ENCODE assay signal across 8 mouse cellular contexts in the genomic region with DNA sequence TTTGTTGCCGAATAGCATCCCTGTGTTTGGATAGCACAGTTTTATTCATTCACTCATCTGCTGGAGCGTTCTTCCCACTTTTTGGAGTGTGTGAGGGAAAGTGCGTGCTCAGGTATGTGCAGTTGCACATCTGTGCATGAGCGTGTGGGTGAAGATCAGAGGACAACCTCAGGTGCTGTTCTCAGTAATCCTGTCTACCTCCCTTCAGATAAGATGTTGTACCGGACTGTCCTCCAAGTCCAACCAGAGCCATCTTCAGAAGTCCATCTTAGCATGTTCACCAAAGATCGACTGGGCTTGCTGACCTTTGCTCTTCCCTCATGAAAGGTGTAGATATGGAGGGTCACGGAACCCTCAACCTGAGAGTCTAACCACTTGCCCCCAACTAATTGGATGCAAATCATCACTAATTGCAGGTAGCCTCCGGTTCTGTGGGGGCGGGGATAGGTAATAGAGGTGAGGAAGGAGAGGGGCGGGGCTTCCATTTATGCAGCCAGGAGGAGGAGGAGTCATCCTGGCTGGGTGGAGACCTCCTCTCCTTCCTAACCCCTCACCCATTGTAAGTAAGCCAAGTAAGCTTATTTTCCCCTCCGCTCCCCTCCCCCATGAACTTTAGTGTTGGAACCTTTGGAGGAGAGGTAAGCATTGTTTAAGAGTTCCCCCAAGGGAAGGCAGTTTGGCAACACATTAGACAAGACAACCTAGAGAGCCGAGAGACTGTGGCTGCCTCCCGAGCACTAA. TPM values are rescaled to one million over a fixed set of nuclear protein-coding genes. Genes with fewer than 3 reads are reported as not detected.
DNase-seq lines count a peak whose midpoint lies in the region; ATAC-seq lines count a peak whose summit lies in the region.

No protein-coding gene starts in this region.

- H3K9ac ChIP-seq in hindbrain, embryonic 11.5 days (ENCODE audit: low read depth, low read length) = no peak overlapping the region

- no peaks in the 10 kb centered on the region for H3K9me3 ChIP-seq in heart, embryonic 10.5 days
- no peaks in the 10 kb centered on the region for H3K9me3 ChIP-seq in hindbrain, embryonic 11.5 days (ENCODE audit: control insufficient read depth, low read length)

- ATAC-seq in hindbrain, embryonic 11.5 days (ENCODE audit: low FRiP score) = no peak
- peak; percentile 18; the same call in 1 of the 2 replicates for ATAC-seq in megakaryocyte-erythroid progenitor cell, adult 5-6 weeks (replicated peaks; ENCODE audit: low FRiP score, low TSS enrichment, poor library complexity, severe bottlenecking)

- H3K36me3 ChIP-seq in heart, embryonic 10.5 days = no peaks in the 10 kb centered on the region
- no peaks in the 10 kb centered on the region for H3K36me3 ChIP-seq in hindbrain, embryonic 11.5 days (ENCODE audit: control insufficient read depth, insufficient read depth, low read length)

- WGBS in heart, embryonic 10.5 days = 19% methylated on average over 13 of the region's 13 CpGs
- WGBS in hindbrain, embryonic 11.5 days = 35% methylated on average over 13 of the region's 13 CpGs

- DNase-seq in heart, embryonic 10.5 days (ENCODE audit: low spot score) = no peak
- DNase-seq in heart, adult 9 months (ENCODE audit: low spot score in 2 of 2) = no peak
- DNase-seq in ES-CJ7 (ENCODE audit: low read depth, low spot score) = peak; percentile 84
- DNase-seq in hindbrain, embryonic 11.5 days (ENCODE audit: low spot score) = peak; percentile 3
- DNase-seq in cerebellum, adult 18-20 months = no peak
- no peak for DNase-seq in adrenal gland, postnatal 25 days
- DNase-seq in adrenal gland, postnatal 4 days (ENCODE audit: low spot score in 2 of 2) = no peak

- H3K27ac ChIP-seq in heart, embryonic 10.5 days = no peak overlapping the region
- no peak overlapping the region for H3K27ac ChIP-seq in hindbrain, embryonic 11.5 days (ENCODE audit: low read depth, low read length)

- H3K4me2 ChIP-seq in hindbrain, embryonic 11.5 days (replicated peaks; ENCODE audit: low read depth, low read length) = peak overlapping the region; percentile 34

- no peaks in the 10 kb centered on the region for H3K27me3 ChIP-seq in heart, embryonic 10.5 days (ENCODE audit: insufficient read depth, poor library complexity, severe bottlenecking)
- H3K27me3 ChIP-seq in hindbrain, embryonic 11.5 days (ENCODE audit: control insufficient read depth, insufficient read depth, low read length) = no peaks in the 10 kb centered on the region

- H3K4me3 ChIP-seq in heart, embryonic 10.5 days = peak overlapping the region; percentile 51
- H3K4me3 ChIP-seq in hindbrain, embryonic 11.5 days (ENCODE audit: low read depth, low read length) = no peak overlapping the region

- peaks cover 7% of the 10 kb centered on the region; the same call in 1 of the 2 replicates for H3K4me1 ChIP-seq in heart, embryonic 10.5 days
- H3K4me1 ChIP-seq in hindbrain, embryonic 11.5 days (replicated peaks; ENCODE audit: control insufficient read depth, insufficient read depth, low read length) = no peaks in the 10 kb centered on the region

RNA-seq across cellular contexts. Expression of gene Svs1, which starts 21.9 kb away (rescaled TPM):
- polyA plus RNA-seq in heart, embryonic 10.5 days (2016; fragmentation: Nextera tagmentation; extraction: Ambion mirVana) = not detected in 2 replicates
- polyA plus RNA-seq in hindbrain, embryonic 11.5 days (2014; fragmentation: Nextera tagmentation; extraction: Ambion mirVana) = not detected in 2 replicates
- total RNA-seq in megakaryocyte-erythroid progenitor cell, adult 5-6 weeks (2014; fragmentation: Nextera tagmentation) = not detected in 2 replicates
- not detected in 2 replicates for total RNA-seq in megakaryocyte-erythroid progenitor cell, adult 5-6 weeks (2017)
- 0.21 TPM in 1 of 2 replicates, not detected in the other for total RNA-seq in adrenal gland, postnatal 25 days (2021)
- under 1 TPM in 1 of 2 experiments, not detected in 1; 0.11 TPM for total RNA-seq in adrenal gland, postnatal 4 days (2021)

RNA-seq across cellular contexts. Expression of gene Gpnmb, which starts 27.8 kb away (rescaled TPM):
- polyA plus RNA-seq in heart, embryonic 10.5 days (2016; fragmentation: Nextera tagmentation; extraction: Ambion mirVana) = 0.05 TPM in 2 replicates
- 0.76 and 1.0 TPM in 2 replicates for polyA plus RNA-seq in hindbrain, embryonic 11.5 days (2014; fragmentation: Nextera tagmentation; extraction: Ambion mirVana)
- not detected in 2 replicates for total RNA-seq in megakaryocyte-erythroid progenitor cell, adult 5-6 weeks (2014; fragmentation: Nextera tagmentation)
- total RNA-seq in megakaryocyte-erythroid progenitor cell, adult 5-6 weeks (2017) = not detected in 2 replicates
- total RNA-seq in adrenal gland, postnatal 25 days (2021) = 0.33 TPM in 1 of 2 replicates, not detected in the other
- 1 to 10 TPM in 1 of 2 experiments, under 1 TPM in 1; 0.92 to 1.1 TPM for total RNA-seq in adrenal gland, postnatal 4 days (2021)

RNA-seq across cellular contexts. Expression of gene Doxl2, which starts 33.8 kb away (rescaled TPM):
- not detected in 2 replicates for polyA plus RNA-seq in heart, embryonic 10.5 days (2016; fragmentation: Nextera tagmentation; extraction: Ambion mirVana)
- polyA plus RNA-seq in hindbrain, embryonic 11.5 days (2014; fragmentation: Nextera tagmentation; extraction: Ambion mirVana) = not detected in 2 replicates
- total RNA-seq in megakaryocyte-erythroid progenitor cell, adult 5-6 weeks (2014; fragmentation: Nextera tagmentation) = not detected in 2 replicates
- not detected in 2 replicates for total RNA-seq in megakaryocyte-erythroid progenitor cell, adult 5-6 weeks (2017)
- total RNA-seq in adrenal gland, postnatal 25 days (2021) = not detected in 2 replicates
- total RNA-seq in adrenal gland, postnatal 4 days (2021) = not detected

Comparison
In these comparisons a context has a peak if more than half of its experiments do, and no peak if none do; other contexts are left out.
1. DNase-seq: peak in ES-CJ7 (single experiment) and hindbrain, embryonic 11.5 days (single experiment); none in heart, embryonic 10.5 days (single experiment), heart, adult 9 months (0 of 2), cerebellum, adult 18-20 months (0 of 2), adrenal gland, postnatal 25 days (single experiment) and adrenal gland, postnatal 4 days (0 of 2).